Mouse (Mus musculus) liver, postnatal 0 days (tissue): ENCODE results near the gene Map3k7cl. TPM values are rescaled to one million over a fixed set of nuclear protein-coding genes. Genes with fewer than 3 reads are reported as not detected.

ENCODE experiments used
- ATAC-seq: fragments of 200-750 bp; cut with Nextera tagmentation; 2 replicates; pipeline ENCODE4 v1.8.0; 2017; ENCODE audit warnings: mild to moderate bottlenecking, moderate library complexity
- DNase-seq: peaks from one replicate; pipeline ENCODE4 v3.0.0-alpha.2; 2016
- H3K27ac ChIP-seq: fragments of 300-500 bp; sonication (generic); 2 replicates; pipeline ENCODE4 v1.5.1; 2014; ENCODE audit warnings: antibody characterized with exemption, moderate library complexity, mild to moderate bottlenecking, low read depth
- H3K27me3 ChIP-seq: fragments of 300-500 bp; sonication (generic); 2 replicates; pipeline ENCODE4 v1.6.1; 2014; ENCODE audit warnings: low read length, control low read depth, mixed read lengths; ENCODE audit not compliant: insufficient read depth
- H3K36me3 ChIP-seq: fragments of 300-500 bp; sonication (generic); replicated peaks from 2 replicates; pipeline ENCODE4 v1.6.1; 2014; ENCODE audit warnings: mild to moderate bottlenecking, control low read depth, low read length, moderate library complexity, mixed read lengths; ENCODE audit not compliant: insufficient read depth
- H3K4me1 ChIP-seq: fragments of 300-500 bp; sonication (generic); 2 replicates; pipeline ENCODE4 v1.6.1; 2014; ENCODE audit warnings: antibody characterized with exemption, mild to moderate bottlenecking, control low read depth; ENCODE audit not compliant: insufficient read depth
- H3K4me2 ChIP-seq: fragments of 300-500 bp; sonication (generic); 2 replicates; pipeline ENCODE4 v1.6.1; 2014; ENCODE audit warnings: low read depth, mild to moderate bottlenecking, low read length, moderate library complexity, mixed read lengths
- H3K4me3 ChIP-seq: fragments of 300-500 bp; sonication (generic); 2 replicates; pipeline ENCODE4 v1.5.1; 2014; ENCODE audit warnings: low read depth, low read length
- H3K9ac ChIP-seq: fragments of 300-500 bp; sonication (generic); replicated peaks from 2 replicates; pipeline ENCODE4 v1.6.1; 2014; ENCODE audit warnings: mild to moderate bottlenecking, moderate library complexity
- H3K9me3 ChIP-seq: fragments of 300-500 bp; sonication (generic); 2 replicates; pipeline ENCODE4 v1.6.1; 2016; ENCODE audit warnings: mild to moderate bottlenecking, control low read depth, low read length, mixed read lengths
- CTCF ChIP-seq: sonication (generic); IDR thresholded peaks from 2 replicates; pipeline ENCODE4 v1.5.1; 2016; ENCODE audit warnings: antibody characterized with exemption, low read depth
- EP300 ChIP-seq: IDR thresholded peaks from 2 replicates; pipeline ENCODE4 v1.6.1; 2016; ENCODE audit warnings: antibody characterized with exemption, low read depth, mild to moderate bottlenecking
- WGBS: fragments of 180-500 bp; shearing (Covaris S2); extraction: QIAGEN DNeasy Blood & Tissue Kit; methylation state at CpG from one replicate; pipeline ENCODE4 v1.1.7; 2014; ENCODE audit not compliant: insufficient replicate concordance; 5-methylcytosine and 5-hydroxymethylcytosine counted together
- polyA plus RNA-seq: library from polyadenylated mRNA; unstranded; fragments of >200 nt; fragmentation: Nextera tagmentation; extraction: Ambion mirVana; gene quantifications from 2 replicates; pipeline ENCODE4 v1.2.1, GENCODE M21; 2015

The Map3k7cl gene
- polyA plus RNA-seq, 1 experiment from 2014 or later: not detected

GRCm38 (mm10) chr16:87638098-87638497 is 85.0 kb downstream of the Map3k7cl start:
- no peak for ATAC-seq
- H3K4me3 ChIP-seq: no peak overlapping the region
- H3K9me3 ChIP-seq: no peaks in the 10 kb centered on the region
- H3K4me1 ChIP-seq: no peaks in the 10 kb centered on the region
- 50% methylated on average over 1 of the region's 1 CpGs for WGBS
- no peak overlapping the region for H3K9ac ChIP-seq
- TF ChIP-seq CTCF (no peak), EP300 (no peak)
- no peak for DNase-seq
- no peaks in the 10 kb centered on the region for H3K36me3 ChIP-seq
- H3K27me3 ChIP-seq: no peaks in the 10 kb centered on the region
- H3K27ac ChIP-seq: no peak overlapping the region
- no peak overlapping the region for H3K4me2 ChIP-seq

- no peak overlapping the region for H3K27ac ChIP-seq
- H3K4me3 ChIP-seq: no peak overlapping the region
- H3K9me3 ChIP-seq: no peaks in the 10 kb centered on the region
- ATAC-seq (no peak), DNase-seq (no peak)
- no peaks in the 10 kb centered on the region for H3K4me1 ChIP-seq
- no peaks in the 10 kb centered on the region for H3K36me3 ChIP-seq
- no peak overlapping the region for H3K9ac ChIP-seq
- no peaks in the 10 kb centered on the region for H3K27me3 ChIP-seq
- no peak for TF ChIP-seq EP300
- no peak for TF ChIP-seq CTCF
- WGBS: 84% methylated on average over 7 of the region's 7 CpGs
- no peak overlapping the region for H3K4me2 ChIP-seq
Observed at GRCm38 (mm10) chr16:87642234-87642633, 89.1 kb downstream of the Map3k7cl start.

GRCm38 (mm10) chr16:87644111-87644770 is 91.1 kb downstream of the Map3k7cl start:
- Histone ChIP-seq H3K4me2 (no peak overlapping the region), H3K9me3 (no peaks in the 10 kb centered on the region), H3K27me3 (no peaks in the 10 kb centered on the region), H3K36me3 (no peaks in the 10 kb centered on the region), H3K4me3 (no peak overlapping the region), H3K4me1 (no peaks in the 10 kb centered on the region), H3K27ac (no peak overlapping the region), H3K9ac (no peak overlapping the region)
- TF ChIP-seq EP300 (no peak), CTCF (no peak)
- ATAC-seq: no peak
- 47% methylated on average over 14 of the region's 14 CpGs for WGBS
- no peak for DNase-seq

Other genes with a start within 250 kb of the Map3k7cl start
- 9.4 and 10.6 TPM in 2 replicates for gene N6amt1, start 199.1 kb upstream of the Map3k7cl start, polyA plus RNA-seq
- 5.2 and 6.9 TPM in 2 replicates for gene Ltn1, start 120.7 kb upstream of the Map3k7cl start, polyA plus RNA-seq
- 4.6 and 5.2 TPM in 2 replicates for gene Rwdd2b, start 112.8 kb upstream of the Map3k7cl start, polyA plus RNA-seq
- 21.8 and 23.6 TPM in 2 replicates for gene Usp16, start 98.6 kb upstream of the Map3k7cl start, polyA plus RNA-seq
- gene Cct8, start 57.5 kb upstream of the Map3k7cl start, polyA plus RNA-seq: 169 and 170 TPM in 2 replicates
- 5.4 and 5.9 TPM in 2 replicates for gene Bach1, start 145.6 kb downstream of the Map3k7cl start, polyA plus RNA-seq